Mouse (Mus musculus) neural tube, embryonic 15.5 days (tissue): ENCODE results near the gene Lypd5. TPM values are rescaled to one million over a fixed set of nuclear protein-coding genes. Genes with fewer than 3 reads are reported as not detected.

Experiments
- ATAC-seq: fragments of 200-750 bp; cut with Nextera tagmentation; 2 replicates; pipeline ENCODE4 v1.8.0; 2017; ENCODE audit warnings: mild to moderate bottlenecking, moderate TSS enrichment, moderate library complexity; ENCODE audit not compliant: low FRiP score
- H3K27ac ChIP-seq: fragments of 300-500 bp; sonication (generic); replicated peaks from 2 replicates; pipeline ENCODE4 v1.5.1; 2015; ENCODE audit warnings: mild to moderate bottlenecking, inconsistent platforms
- H3K27me3 ChIP-seq: fragments of 300-500 bp; sonication (generic); replicated peaks from 2 replicates; pipeline ENCODE4 v1.6.1; 2015; ENCODE audit warnings: inconsistent platforms
- H3K36me3 ChIP-seq: fragments of 300-500 bp; sonication (generic); 2 replicates; pipeline ENCODE4 v1.6.1; 2015; ENCODE audit warnings: inconsistent platforms
- H3K4me1 ChIP-seq: fragments of 300-500 bp; sonication (generic); 2 replicates; pipeline ENCODE4 v1.6.1; 2015; ENCODE audit warnings: inconsistent platforms
- H3K4me2 ChIP-seq: fragments of 300-500 bp; sonication (generic); 2 replicates; pipeline ENCODE4 v1.6.1; 2015; ENCODE audit warnings: inconsistent platforms, mild to moderate bottlenecking, moderate library complexity
- H3K4me3 ChIP-seq: fragments of 300-500 bp; sonication (generic); replicated peaks from 2 replicates; pipeline ENCODE4 v1.5.1; 2015; ENCODE audit warnings: mild to moderate bottlenecking, inconsistent platforms
- H3K9ac ChIP-seq: fragments of 300-500 bp; sonication (generic); replicated peaks from 2 replicates; pipeline ENCODE4 v1.6.1; 2015; ENCODE audit warnings: mild to moderate bottlenecking, inconsistent platforms
- H3K9me3 ChIP-seq: fragments of 300-500 bp; sonication (generic); replicated peaks from 2 replicates; pipeline ENCODE4 v1.6.1; 2016; ENCODE audit warnings: inconsistent platforms
- WGBS: fragments of 180-500 bp; shearing (Covaris S2); methylation state at CpG from one replicate; pipeline ENCODE4 v1.1.7; 2015; ENCODE audit warnings: mixed read lengths; 5-methylcytosine and 5-hydroxymethylcytosine counted together
- polyA plus RNA-seq: library from polyadenylated mRNA; unstranded; fragments of >200 nt; fragmentation: Nextera tagmentation; extraction: Ambion mirVana; gene quantifications from 2 replicates; pipeline ENCODE4 v1.2.1, GENCODE M21; 2015

Lypd5 gene
- polyA plus RNA-seq, 1 experiment from 2014 or later, result 0.06 TPM

DNA sequence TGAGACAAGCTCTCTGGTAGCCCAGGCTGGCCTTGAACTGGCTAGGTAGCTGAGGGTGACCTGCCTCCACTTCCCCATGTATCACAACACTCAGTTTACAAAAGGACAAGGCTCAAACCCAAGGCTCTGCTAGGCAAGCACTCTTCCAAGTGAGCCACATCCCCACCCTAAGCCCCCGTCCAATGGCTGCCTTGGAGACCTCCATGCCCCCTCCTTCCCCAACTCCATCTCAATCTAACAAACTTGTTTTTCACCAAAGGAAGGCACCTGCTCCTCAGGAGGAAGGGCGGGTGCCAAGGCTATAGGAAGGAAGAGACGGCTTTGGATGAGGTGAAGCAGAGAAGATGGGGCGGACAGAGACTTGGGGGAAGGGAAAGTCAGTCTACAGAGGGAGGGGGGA lies 23.8 kb downstream of the Lypd5 start:
- no peak for ATAC-seq
- H3K4me2 ChIP-seq, result no peak overlapping the region
- H3K27me3 ChIP-seq, result peaks cover 9% of the 10 kb centered on the region; the same call in 1 of the 2 replicates
- no peaks in the 10 kb centered on the region for H3K9me3 ChIP-seq
- no peak overlapping the region for H3K4me3 ChIP-seq
- H3K4me1 ChIP-seq, result peaks cover 14% of the 10 kb centered on the region
- H3K27ac ChIP-seq, result no peak overlapping the region
- 72% methylated on average over 4 of the region's 4 CpGs for WGBS
- H3K9ac ChIP-seq, result no peak overlapping the region
- H3K36me3 ChIP-seq, result no peaks in the 10 kb centered on the region

DNA sequence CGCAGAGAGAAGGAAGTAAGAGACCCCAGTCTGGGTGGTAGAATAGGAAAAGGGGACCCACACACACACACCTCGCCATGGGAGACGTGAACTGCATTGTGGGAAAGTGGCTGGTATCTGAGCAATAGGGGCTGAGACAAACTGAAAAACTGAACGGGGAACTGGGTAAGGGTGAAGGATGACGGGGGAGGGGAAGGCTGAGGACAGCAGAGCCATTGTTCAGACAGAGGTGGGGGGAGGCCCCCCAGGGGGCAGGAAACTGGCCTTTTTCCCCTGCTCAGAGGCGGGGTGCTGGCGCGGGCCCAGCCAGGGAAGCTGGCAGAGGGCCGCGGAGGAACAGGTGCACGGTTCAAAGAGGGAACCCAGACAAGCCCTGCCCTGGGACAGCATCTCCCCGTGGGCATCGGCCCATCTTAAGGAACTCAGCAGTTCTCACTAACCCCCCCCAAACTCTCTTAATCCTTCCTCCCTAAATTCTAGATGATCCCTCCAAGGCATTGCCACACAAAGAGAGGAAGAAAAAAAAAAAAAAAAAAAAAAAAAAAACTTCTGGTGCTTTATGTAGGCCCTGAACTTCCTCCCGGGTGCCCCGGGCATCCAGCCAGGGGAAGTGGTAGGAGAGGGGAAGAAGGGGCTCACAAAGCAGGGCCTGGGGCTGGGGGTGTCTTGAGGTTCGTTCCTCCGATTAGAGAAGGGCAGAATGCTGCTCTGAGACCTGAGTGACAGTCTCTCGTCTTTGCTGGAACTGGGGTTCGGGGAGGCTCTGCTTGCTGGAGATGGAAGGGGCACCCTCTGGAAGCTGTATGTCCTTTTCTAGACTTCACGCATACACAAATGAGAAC lies 24.8 kb downstream of the Lypd5 start:
- no peak overlapping the region for H3K9ac ChIP-seq
- no peaks in the 10 kb centered on the region for H3K36me3 ChIP-seq
- peak overlapping the region; percentile 36 for H3K4me2 ChIP-seq
- H3K4me1 ChIP-seq, result peaks cover 14% of the 10 kb centered on the region
- no peaks in the 10 kb centered on the region for H3K9me3 ChIP-seq
- peak overlapping the region; percentile 73 for H3K27ac ChIP-seq
- 31% methylated on average over 14 of the region's 20 CpGs for WGBS
- ATAC-seq, result peak; percentile 37; the same call in 1 of the 2 replicates
- no peak overlapping the region for H3K4me3 ChIP-seq
- peaks cover 9% of the 10 kb centered on the region; the same call in 1 of the 2 replicates for H3K27me3 ChIP-seq

DNA sequence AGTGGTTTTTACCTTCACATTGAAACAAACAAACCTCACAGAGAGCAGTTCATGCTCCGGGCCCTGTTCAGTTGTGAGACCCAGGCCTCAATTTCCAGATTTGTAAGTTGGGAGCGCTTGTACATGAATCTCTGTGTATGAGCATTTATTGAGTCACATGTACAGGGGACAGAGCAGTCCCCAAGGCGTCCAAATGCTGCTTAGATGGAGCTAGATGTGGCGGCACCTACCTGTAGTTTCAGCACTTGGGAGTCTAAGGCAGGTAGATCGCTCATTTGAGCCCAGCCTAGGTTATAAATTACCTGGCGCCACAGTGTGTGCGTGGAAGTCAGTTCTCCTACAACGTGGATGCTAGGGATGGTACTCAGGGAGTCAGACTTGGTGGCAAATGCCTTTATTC lies 27.5 kb downstream of the Lypd5 start:
- no peak overlapping the region for H3K4me2 ChIP-seq
- H3K27me3 ChIP-seq, result peaks cover 9% of the 10 kb centered on the region; the same call in 1 of the 2 replicates
- H3K36me3 ChIP-seq, result no peaks in the 10 kb centered on the region
- WGBS, result 87% methylated on average over 8 of the region's 8 CpGs
- H3K27ac ChIP-seq, result no peak overlapping the region
- H3K9me3 ChIP-seq, result no peaks in the 10 kb centered on the region
- H3K4me1 ChIP-seq, result peaks cover 14% of the 10 kb centered on the region
- no peak for ATAC-seq
- no peak overlapping the region for H3K9ac ChIP-seq
- no peak overlapping the region for H3K4me3 ChIP-seq

DNA sequence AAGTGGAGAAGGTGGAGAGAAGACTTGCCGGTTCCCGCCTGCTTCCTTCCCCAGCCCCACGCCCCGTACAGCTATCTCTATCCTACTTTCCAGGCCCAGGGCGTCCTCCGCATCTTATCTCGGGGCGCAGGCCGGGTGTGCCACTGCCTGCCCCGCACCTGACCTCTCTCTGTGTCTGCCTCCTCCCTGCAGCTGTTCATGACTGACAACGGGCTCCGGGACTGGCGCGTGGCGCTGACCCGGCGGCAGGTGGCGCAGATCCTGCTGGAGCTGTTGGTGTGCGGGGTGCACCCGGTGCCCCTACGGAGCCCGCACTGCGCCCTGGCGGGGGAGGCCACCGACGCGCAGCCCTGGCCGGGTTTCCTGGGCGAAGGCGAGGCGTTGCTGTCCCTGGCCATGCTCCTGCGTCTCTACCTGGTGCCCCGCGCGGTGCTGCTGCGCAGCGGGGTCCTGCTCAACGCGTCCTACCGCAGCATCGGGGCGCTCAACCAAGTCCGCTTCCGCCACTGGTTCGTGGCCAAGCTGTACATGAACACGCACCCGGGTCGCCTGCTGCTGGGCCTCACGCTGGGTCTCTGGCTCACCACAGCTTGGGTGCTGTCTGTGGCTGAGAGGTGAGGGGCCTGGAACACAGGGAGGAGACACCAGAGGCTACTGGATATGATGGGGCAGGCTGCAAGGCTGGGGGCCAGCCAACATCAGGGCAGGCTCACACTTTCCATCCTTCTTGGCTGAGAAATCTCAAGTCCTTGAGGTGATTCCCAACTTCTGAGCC lies 28.3 kb downstream of the Lypd5 start:
- Histone ChIP-seq H3K4me2 (peak overlapping the region; percentile 57), H3K4me1 (peaks cover 14% of the 10 kb centered on the region), H3K27me3 (peaks cover 9% of the 10 kb centered on the region; the same call in 1 of the 2 replicates), H3K36me3 (no peaks in the 10 kb centered on the region), H3K27ac (peak overlapping the region; percentile 37; the same call in 1 of the 2 replicates), H3K4me3 (peak overlapping the region; percentile 27), H3K9ac (peak overlapping the region; percentile 26; the same call in 1 of the 2 replicates), H3K9me3 (no peaks in the 10 kb centered on the region)
- ATAC-seq, result peak; percentile 20; the same call in 1 of the 2 replicates
- 9% methylated on average over 47 of the region's 49 CpGs for WGBS

DNA sequence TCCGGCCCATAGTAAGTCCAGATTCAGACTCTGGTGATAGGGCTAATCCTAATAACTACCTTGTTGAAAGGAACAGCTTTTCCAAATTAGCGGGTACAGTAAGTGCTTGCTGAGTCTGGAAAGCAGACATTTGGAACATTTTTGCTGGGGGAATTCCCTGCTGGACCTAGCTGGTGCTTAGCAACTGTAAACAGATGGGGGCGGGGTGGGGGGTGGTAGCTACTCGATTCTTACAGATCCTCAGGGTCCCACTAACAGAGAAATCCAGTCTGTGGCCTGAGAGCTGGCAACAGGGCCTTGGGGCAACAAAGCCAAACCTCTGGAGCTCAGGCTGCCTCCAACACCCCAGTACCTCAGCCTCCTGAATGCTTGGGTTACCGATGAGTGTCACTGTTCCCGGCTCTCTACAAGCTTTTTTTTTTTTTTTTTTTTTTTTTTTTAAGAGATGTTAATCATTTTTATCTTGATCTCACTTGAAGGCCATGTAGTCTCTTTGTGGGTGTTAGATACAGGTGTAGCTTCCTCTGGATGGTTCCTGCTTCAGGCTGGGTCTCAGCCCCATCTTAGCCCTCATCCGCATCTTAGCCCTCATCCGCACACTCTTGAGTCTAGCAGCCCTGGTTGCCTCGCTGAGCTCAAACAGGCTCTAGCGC lies 29.2 kb downstream of the Lypd5 start:
- H3K4me2 ChIP-seq, result no peak overlapping the region
- peaks cover 13% of the 10 kb centered on the region for H3K4me1 ChIP-seq
- no peak overlapping the region for H3K27ac ChIP-seq
- ATAC-seq, result no peak
- H3K4me3 ChIP-seq, result no peak overlapping the region
- H3K36me3 ChIP-seq, result no peaks in the 10 kb centered on the region
- no peak overlapping the region for H3K9ac ChIP-seq
- no peaks in the 10 kb centered on the region for H3K9me3 ChIP-seq
- H3K27me3 ChIP-seq, result peaks cover 9% of the 10 kb centered on the region; the same call in 1 of the 2 replicates
- 71% methylated on average over 10 of the region's 10 CpGs for WGBS

DNA sequence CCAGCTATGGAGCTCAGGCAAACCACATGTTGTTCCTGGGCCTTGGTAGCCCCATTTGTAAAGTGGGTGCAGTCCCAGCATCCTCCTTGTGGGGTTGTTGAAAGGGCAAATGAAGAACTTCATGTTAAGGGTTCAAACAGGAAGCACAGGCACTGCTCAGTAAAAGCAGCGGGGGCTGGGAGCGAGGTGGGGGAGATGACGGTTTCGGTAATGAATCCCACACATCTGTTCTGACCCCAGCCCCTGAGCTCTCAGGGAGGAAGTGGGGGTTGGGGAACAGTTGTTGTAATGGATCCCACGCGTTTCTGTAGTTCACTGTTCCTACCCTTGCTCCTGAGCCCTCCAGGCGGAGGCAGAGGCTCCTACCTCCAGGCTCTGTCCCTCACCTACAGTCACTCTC lies 30.9 kb downstream of the Lypd5 start:
- Histone ChIP-seq H3K36me3 (no peaks in the 10 kb centered on the region), H3K27ac (no peak overlapping the region), H3K9ac (no peak overlapping the region), H3K4me1 (peaks cover 11% of the 10 kb centered on the region), H3K27me3 (peaks cover 9% of the 10 kb centered on the region; the same call in 1 of the 2 replicates), H3K4me3 (no peak overlapping the region), H3K9me3 (no peaks in the 10 kb centered on the region), H3K4me2 (no peak overlapping the region)
- WGBS, result 67% methylated on average over 7 of the region's 7 CpGs
- ATAC-seq, result no peak

DNA sequence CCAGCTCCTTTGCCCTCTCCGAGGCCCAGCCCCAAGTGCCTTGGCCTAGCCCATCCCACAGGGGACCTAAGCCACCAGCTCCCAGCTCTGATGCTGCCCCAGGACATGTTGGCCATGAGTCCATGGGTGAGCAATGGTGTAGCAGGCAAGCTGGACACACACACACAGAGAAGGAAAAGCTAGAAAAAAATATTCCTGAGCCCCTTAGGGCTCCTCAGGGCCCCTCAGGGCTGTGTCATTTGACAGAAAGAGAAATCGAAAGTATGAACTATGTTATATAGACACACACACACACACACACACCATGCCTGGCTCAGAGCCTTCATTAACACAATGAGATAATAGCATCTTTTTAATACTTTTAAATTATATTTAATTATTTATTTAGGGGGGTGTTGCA lies 31.4 kb downstream of the Lypd5 start:
- H3K4me1 ChIP-seq, result peaks cover 11% of the 10 kb centered on the region
- no peaks in the 10 kb centered on the region for H3K36me3 ChIP-seq
- no peak for ATAC-seq
- H3K4me2 ChIP-seq, result no peak overlapping the region
- H3K9ac ChIP-seq, result no peak overlapping the region
- no peaks in the 10 kb centered on the region for H3K9me3 ChIP-seq
- H3K27me3 ChIP-seq, result peaks cover 9% of the 10 kb centered on the region; the same call in 1 of the 2 replicates
- H3K27ac ChIP-seq, result no peak overlapping the region
- H3K4me3 ChIP-seq, result no peak overlapping the region
- WGBS, result 80% methylated on average over 2 of the region's 2 CpGs

DNA sequence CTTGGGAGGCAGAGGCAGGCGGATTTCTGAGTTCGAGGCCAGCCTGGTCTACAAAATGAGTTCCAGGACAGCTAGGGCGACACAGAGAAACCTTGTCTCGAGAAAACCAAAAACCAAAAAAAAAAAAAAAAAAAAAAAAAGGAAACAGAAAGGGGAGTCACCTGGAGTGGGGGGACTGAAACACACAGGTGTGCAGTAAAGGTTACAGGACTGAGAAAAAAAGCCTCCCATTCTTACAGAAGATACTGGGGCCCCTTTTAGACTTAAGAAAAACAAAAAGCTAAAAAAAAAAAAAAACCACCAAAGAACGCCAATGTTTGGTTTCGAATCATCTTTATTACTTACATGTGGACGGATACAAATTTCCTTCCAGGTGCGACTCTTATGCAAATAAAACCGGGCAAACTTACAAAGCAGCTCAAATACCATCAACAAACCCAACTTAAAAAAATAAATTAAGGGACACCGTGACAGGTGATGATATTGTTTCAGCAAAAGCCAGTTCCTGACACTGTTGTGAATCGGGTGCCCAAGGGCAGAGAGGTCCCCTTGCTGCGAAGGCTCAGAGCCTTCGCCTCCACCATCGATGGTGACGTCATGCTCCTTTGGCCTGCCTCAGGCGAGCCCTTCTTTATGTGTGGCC lies 33.9 kb downstream of the Lypd5 start:
- no peak for ATAC-seq
- no peaks in the 10 kb centered on the region for H3K27me3 ChIP-seq

DNA sequence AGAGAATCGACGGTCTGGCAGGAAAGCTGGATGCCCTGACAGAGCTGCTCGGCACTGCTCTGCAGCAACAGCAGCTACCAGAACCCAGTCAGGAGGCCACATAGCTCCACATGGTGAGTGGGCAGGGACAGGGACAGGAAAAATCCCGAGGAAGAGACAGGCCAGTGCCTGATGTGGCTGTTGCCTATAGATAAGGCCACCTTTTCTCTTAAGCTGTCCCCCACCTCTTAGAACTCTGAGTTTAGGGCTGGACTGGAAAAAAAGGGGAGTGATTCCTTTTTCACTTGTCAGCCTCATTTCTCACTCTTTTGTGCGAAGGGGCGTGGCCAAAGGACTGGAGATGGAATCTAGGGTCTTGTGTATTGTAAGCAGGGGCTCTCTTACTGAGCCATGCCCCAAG lies 35.1 kb downstream of the Lypd5 start:
- WGBS, result 70% methylated on average over 6 of the region's 6 CpGs
- Histone ChIP-seq H3K4me1 (peaks cover 4% of the 10 kb centered on the region), H3K27me3 (no peaks in the 10 kb centered on the region), H3K36me3 (no peaks in the 10 kb centered on the region), H3K9me3 (no peaks in the 10 kb centered on the region), H3K27ac (no peak overlapping the region), H3K4me3 (no peak overlapping the region), H3K4me2 (no peak overlapping the region), H3K9ac (no peak overlapping the region)
- ATAC-seq, result no peak

More for the DNA sequence above, 33.9 kb downstream of the Lypd5 start:
- no peak overlapping the region for H3K4me2 ChIP-seq
- no peak overlapping the region for H3K9ac ChIP-seq
- no peaks in the 10 kb centered on the region for H3K36me3 ChIP-seq
- H3K9me3 ChIP-seq, result no peaks in the 10 kb centered on the region
- H3K4me3 ChIP-seq, result no peak overlapping the region
- H3K4me1 ChIP-seq, result peaks cover 4% of the 10 kb centered on the region
- 87% methylated on average over 16 of the region's 16 CpGs for WGBS
- no peak overlapping the region for H3K27ac ChIP-seq

DNA sequence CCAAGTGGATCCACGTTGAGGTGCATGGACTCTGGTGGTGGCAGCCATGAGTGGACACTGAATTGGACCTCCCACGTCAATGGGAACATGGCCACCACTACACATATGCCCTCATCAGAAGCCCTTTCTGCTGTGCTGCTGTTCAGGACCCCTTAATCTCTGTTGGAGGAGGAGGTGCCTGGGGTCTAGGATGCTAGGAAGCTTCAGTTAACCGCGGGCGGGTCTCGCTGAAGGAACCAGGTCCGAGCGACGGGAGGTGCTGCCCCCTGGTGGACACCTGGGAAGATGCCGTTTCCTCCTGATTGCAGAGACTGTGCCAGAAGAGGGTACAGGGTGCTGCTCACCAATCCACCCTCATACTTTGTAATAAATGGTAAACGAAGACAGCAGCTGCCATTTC lies 35.8 kb downstream of the Lypd5 start:
- Histone ChIP-seq H3K4me3 (peak overlapping the region; percentile 11; the same call in 1 of the 2 replicates), H3K27ac (no peak overlapping the region), H3K36me3 (no peaks in the 10 kb centered on the region), H3K27me3 (no peaks in the 10 kb centered on the region), H3K9me3 (no peaks in the 10 kb centered on the region), H3K4me2 (peak overlapping the region; percentile 47), H3K9ac (no peak overlapping the region), H3K4me1 (peaks cover 8% of the 10 kb centered on the region)
- peak; percentile 29; the same call in 1 of the 2 replicates for ATAC-seq
- 8% methylated on average over 11 of the region's 11 CpGs for WGBS

DNA sequence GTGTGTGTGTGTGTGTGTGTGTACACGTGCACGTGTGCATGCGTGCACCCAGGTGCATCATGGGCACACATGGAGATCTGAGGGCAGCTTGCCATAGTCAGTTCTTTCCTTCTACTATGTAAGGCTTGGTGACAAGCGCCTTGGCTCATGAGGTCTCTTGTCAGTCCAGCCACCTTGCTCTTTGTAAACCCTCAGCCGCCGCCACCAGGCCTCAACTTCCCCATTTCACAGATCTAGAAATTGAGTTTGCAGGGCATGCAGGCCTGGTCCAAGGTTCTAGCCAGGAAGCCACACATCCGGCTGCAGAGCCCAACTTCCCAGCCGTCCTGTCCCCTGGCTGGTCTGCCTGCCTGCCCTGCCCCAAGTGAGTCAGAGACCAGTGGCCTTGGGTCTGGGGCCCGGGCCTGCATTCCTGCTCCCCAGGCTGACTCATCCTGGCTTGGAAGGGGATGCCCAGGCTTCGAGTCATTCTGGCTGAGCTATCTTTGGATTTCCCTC lies 38.1 kb downstream of the Lypd5 start:
- Histone ChIP-seq H3K9ac (0 out of 2 replicates have a peak overlapping the region, but pooled peaks have one; percentile 14), H3K4me1 (peaks cover 29% of the 10 kb centered on the region), H3K9me3 (no peaks in the 10 kb centered on the region), H3K4me3 (no peak overlapping the region), H3K36me3 (no peaks in the 10 kb centered on the region), H3K27me3 (no peaks in the 10 kb centered on the region), H3K27ac (no peak overlapping the region), H3K4me2 (no peak overlapping the region)
- WGBS, result 88% methylated on average over 10 of the region's 10 CpGs
- ATAC-seq, result no peak
